Mouse (Mus musculus): Measurements from ENCODE around the gene Sit1. TPM values are rescaled to one million over a fixed set of nuclear protein-coding genes. Genes with fewer than 3 reads are reported as not detected.
"Not testable (repeated sequence)": the region's sequence is repeated elsewhere in the genome, so short reads cannot be mapped to it uniquely, and the experiment has no call there.

Gene Sit1
- total RNA-seq, 2 experiments from 2014 or later: not detected

- DNase-seq (ENCODE audit: low spot score in 2 of 2): peak; percentile 46 to 69
Observed at GRCm38 (mm10) chr4:43499407-43500333, 16.1 kb upstream of the Sit1 start, which contains the start of gene Arhgef39. Gene Arhgef39 (minus strand): TSS chr4:43499695.

- no peak for DNase-seq (ENCODE audit: low spot score in 2 of 2)
Observed at GRCm38 (mm10) chr4:43498983-43499382, 15.4 kb upstream of the Sit1 start.

- no peak for DNase-seq (ENCODE audit: low spot score in 2 of 2)
Observed at GRCm38 (mm10) chr4:43497946-43498345, 14.4 kb upstream of the Sit1 start.

- no peak for DNase-seq (ENCODE audit: low spot score in 2 of 2)
Observed at GRCm38 (mm10) chr4:43497405-43497804, 13.9 kb upstream of the Sit1 start.

- DNase-seq (ENCODE audit: low spot score in 2 of 2): no peak
Observed at GRCm38 (mm10) chr4:43496587-43496986, 13.1 kb upstream of the Sit1 start.

GRCm38 (mm10) chr4:43493846-43494240 lies 10.3 kb upstream of the Sit1 start:
- DNase-seq (ENCODE audit: low spot score in 2 of 2): peak in 1 of 2 experiments; percentile 14

GRCm38 (mm10) chr4:43493186-43493845 lies 9.8 kb upstream of the Sit1 start:
- peak; percentile 91 to 98 for DNase-seq (ENCODE audit: low spot score in 2 of 2)

- peak; percentile 94 to 95 for DNase-seq (ENCODE audit: low spot score in 2 of 2)
Observed at GRCm38 (mm10) chr4:43492821-43493185, 9.3 kb upstream of the Sit1 start, which contains the start of gene Ccdc107. Gene Ccdc107 (plus strand): TSS chr4:43492900.

GRCm38 (mm10) chr4:43492101-43492820 lies 8.7 kb upstream of the Sit1 start:
- DNase-seq (ENCODE audit: low spot score in 2 of 2): no peak

- no peak for DNase-seq (ENCODE audit: low spot score in 2 of 2)
Observed at GRCm38 (mm10) chr4:43490801-43491200, 7.3 kb upstream of the Sit1 start.

- no peak for DNase-seq (ENCODE audit: low spot score in 2 of 2)
Observed at GRCm38 (mm10) chr4:43489611-43490010, 6.1 kb upstream of the Sit1 start.

- DNase-seq (ENCODE audit: low spot score in 2 of 2): not testable (repeated sequence)
Observed at GRCm38 (mm10) chr4:43485666-43486065, 2.1 kb upstream of the Sit1 start.

- no peak for DNase-seq (ENCODE audit: low spot score in 2 of 2)
Observed at GRCm38 (mm10) chr4:43482591-43482990, 943 bp downstream of the Sit1 start.

GRCm38 (mm10) chr4:43481894-43482456 lies 1.6 kb downstream of the Sit1 start:
- no peak for DNase-seq (ENCODE audit: low spot score in 2 of 2)

GRCm38 (mm10) chr4:43480985-43481384 lies 2.5 kb downstream of the Sit1 start:
- no peak for DNase-seq (ENCODE audit: low spot score in 2 of 2)

- peak in 1 of 2 experiments; percentile 34 for DNase-seq (ENCODE audit: low spot score in 2 of 2)
Observed at GRCm38 (mm10) chr4:43478906-43479832, 4.4 kb downstream of the Sit1 start.

GRCm38 (mm10) chr4:43478534-43478858 lies 5.0 kb downstream of the Sit1 start:
- DNase-seq (ENCODE audit: low spot score in 2 of 2): no peak

- peak; percentile 74 to 90 for DNase-seq (ENCODE audit: low spot score in 2 of 2)
Observed at GRCm38 (mm10) chr4:43477857-43478533, 5.5 kb downstream of the Sit1 start.

GRCm38 (mm10) chr4:43476604-43477003 lies 6.9 kb downstream of the Sit1 start:
- no peak for DNase-seq (ENCODE audit: low spot score in 2 of 2)

GRCm38 (mm10) chr4:43473636-43474035 lies 9.9 kb downstream of the Sit1 start:
- no peak for DNase-seq (ENCODE audit: low spot score in 2 of 2)
